Mouse (Mus musculus): ENCODE data around the gene Ccin. TPM values are rescaled to one million over a fixed set of nuclear protein-coding genes. Genes with fewer than 3 reads are reported as not detected.

The Ccin gene
- total and polyA plus RNA-seq, 3 experiments: not detected

DNA sequence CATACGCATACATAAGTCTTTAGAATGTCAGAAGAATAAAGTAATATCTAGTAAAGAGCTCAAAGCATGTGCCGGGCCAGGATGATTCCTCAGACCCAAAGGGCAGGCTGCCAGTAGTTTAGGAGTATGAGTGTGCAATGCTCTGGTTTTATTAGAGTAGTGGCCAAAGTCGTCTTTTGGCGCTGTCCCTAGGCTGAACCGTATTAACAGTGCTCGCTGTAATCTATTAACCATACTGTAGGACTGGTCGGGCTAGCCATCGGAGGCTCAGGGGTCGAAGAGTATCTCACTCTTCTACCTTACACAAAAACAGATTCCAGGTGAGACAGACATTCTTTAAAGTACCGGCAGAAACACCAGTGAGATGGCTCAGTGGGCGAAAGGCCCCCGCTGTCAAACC is 33.5 kb downstream of the Ccin start:
- in situ Hi-C loops (cut with MboI; ENCODE audit: low pct_ligation_motif_present, low pct_unique_long_range_greater_than_20kb, low sequenced_read_pairs): no loop called here
- dilution Hi-C loops (cut with MboI; ENCODE audit: extremely low pct_ligation_motif_present, extremely low pct_unique_long_range_greater_than_20kb, low sequenced_read_pairs): no loop called here

DNA sequence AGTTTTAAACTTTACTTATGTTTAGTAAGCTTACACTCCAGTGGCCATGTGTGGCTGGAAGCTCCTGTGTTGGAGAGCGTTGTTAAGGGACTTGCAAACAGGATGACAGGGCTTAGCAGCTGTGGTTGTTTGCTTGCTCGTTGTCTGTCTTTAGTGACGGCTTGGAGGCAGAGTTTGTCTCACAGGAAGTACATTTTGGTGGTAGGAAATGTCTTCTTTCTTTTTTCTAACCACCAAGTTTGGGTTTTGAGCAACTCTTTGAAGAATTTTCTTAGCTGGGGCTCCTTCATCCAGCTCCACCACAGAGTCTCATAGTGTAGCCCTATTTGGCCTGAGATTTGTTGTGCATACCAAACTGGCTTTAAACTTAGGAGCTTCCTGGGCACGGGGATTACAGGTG is 39.0 kb downstream of the Ccin start:
- Histone ChIP-seq H3K4me1 (ENCODE audit: control insufficient read depth in 1 of 2, insufficient read depth in 2 of 2) (peaks cover 0 to 31% of the 10 kb centered on the region in 2 experiments; a peak in 2 of 4 replicates), H3K27me3 (replicated peaks) (no peaks in the 10 kb centered on the region), H3K79me2 (replicated peaks; ENCODE audit: control insufficient read depth, extremely low read depth, insufficient read depth, poor library complexity, severe bottlenecking) (peaks cover 66% of the 10 kb centered on the region), H3K27ac (ENCODE audit: insufficient read depth, low read depth) (no peak overlapping the region), H3K9me3 (replicated peaks; ENCODE audit: low read length) (no peaks in the 10 kb centered on the region), H3K36me3 (replicated peaks in 1 of 2; ENCODE audit: control insufficient read depth in 1 of 2, insufficient read depth in 1 of 2, low read length in 1 of 2) (peaks cover 83 to 100% of the 10 kb centered on the region in 2 experiments), H3K9ac (ENCODE audit: insufficient read depth, low read depth) (no peak overlapping the region), H3K4me3 (replicated peaks in 1 of 3; ENCODE audit: low read depth in 2 of 3, low read length in 2 of 3, poor library complexity in 1 of 3) (no peak overlapping the region), H3K4me2 (ENCODE audit: insufficient read depth, low read depth, poor library complexity, severe bottlenecking) (no peak overlapping the region)
- dilution Hi-C loops (cut with MboI; ENCODE audit: extremely low pct_ligation_motif_present, extremely low pct_unique_long_range_greater_than_20kb, low sequenced_read_pairs): no loop called here
- in situ Hi-C loops (cut with MboI; ENCODE audit: low pct_ligation_motif_present, low pct_unique_long_range_greater_than_20kb, low sequenced_read_pairs): no loop called here
- TF ChIP-seq JUN (IDR thresholded peaks at IDR 0.05; ENCODE audit: insufficient read depth, low read depth, low read length) (no peak), SIN3A (IDR thresholded peaks at IDR 0.05; ENCODE audit: low read length) (no peak), IRF4 (IDR thresholded peaks at IDR 0.05; ENCODE audit: low read depth, low read length) (no peak), PAX5 (IDR thresholded peaks at IDR 0.05; ENCODE audit: low read length) (no peak), TBP (conservative IDR thresholded peaks at IDR 0.05; ENCODE audit: low read depth, low read length) (no peak), ZKSCAN1 (IDR thresholded peaks at IDR 0.05; ENCODE audit: borderline replicate concordance, low read depth, low read length) (no peak), MAFK (IDR thresholded peaks at IDR 0.05; ENCODE audit: insufficient replicate concordance, low read length) (no peak), MXI1 (IDR thresholded peaks at IDR 0.05; ENCODE audit: low read depth, low read length) (no peak), CTCF (conservative IDR thresholded peaks at IDR 0.05 in 1 of 2, IDR thresholded peaks at IDR 0.05 in 1 of 2; ENCODE audit: low read depth in 2 of 2, low read length in 2 of 2) (no peak), RAD21 (IDR thresholded peaks at IDR 0.05; ENCODE audit: low read depth, low read length) (no peak), POLR2AphosphoS2 (IDR thresholded peaks at IDR 0.05; ENCODE audit: low read depth, low read length) (no peak), EP300 (IDR thresholded peaks at IDR 0.05; ENCODE audit: low read length) (no peak), POLR2A (IDR thresholded peaks at IDR 0.05; ENCODE audit: low read depth, low read length) (no peak), ZMIZ1 (IDR thresholded peaks at IDR 0.05; ENCODE audit: low read depth, low read length) (no peak), ZNF384 (IDR thresholded peaks at IDR 0.05; ENCODE audit: low read depth, low read length) (no peak), JUND (conservative IDR thresholded peaks at IDR 0.05; ENCODE audit: low read depth, low read length) (no peak), TCF12 (IDR thresholded peaks at IDR 0.05; ENCODE audit: low read depth, low read length) (no peak), MEF2A (IDR thresholded peaks at IDR 0.05; ENCODE audit: borderline replicate concordance, low read depth, low read length) (no peak), KAT2A (IDR thresholded peaks at IDR 0.05; ENCODE audit: insufficient replicate concordance, low read length) (no peak), USF2 (conservative IDR thresholded peaks at IDR 0.05; ENCODE audit: low read depth, low read length) (no peak)
- no peak for DNase-seq (ENCODE audit: extremely low read depth)

More for the DNA sequence above, 33.5 kb downstream of the Ccin start:
- H3K36me3 ChIP-seq (replicated peaks in 1 of 2; ENCODE audit: control insufficient read depth in 1 of 2, insufficient read depth in 1 of 2, low read length in 1 of 2): peaks cover 35 to 74% of the 10 kb centered on the region in 2 experiments
- no peaks in the 10 kb centered on the region for H3K9me3 ChIP-seq (replicated peaks; ENCODE audit: low read length)
- H3K27ac ChIP-seq (ENCODE audit: insufficient read depth, low read depth): no peak overlapping the region
- H3K4me3 ChIP-seq (replicated peaks in 1 of 3; ENCODE audit: low read depth in 2 of 3, low read length in 2 of 3, poor library complexity in 1 of 3): no peak overlapping the region
- no peak overlapping the region for H3K9ac ChIP-seq (ENCODE audit: insufficient read depth, low read depth)
- no peak overlapping the region for H3K4me2 ChIP-seq (ENCODE audit: insufficient read depth, low read depth, poor library complexity, severe bottlenecking)
- peaks cover 84% of the 10 kb centered on the region for H3K79me2 ChIP-seq (replicated peaks; ENCODE audit: control insufficient read depth, extremely low read depth, insufficient read depth, poor library complexity, severe bottlenecking)
- peaks cover 6 to 44% of the 10 kb centered on the region in 2 experiments; a peak in 3 of 4 replicates for H3K4me1 ChIP-seq (ENCODE audit: control insufficient read depth in 1 of 2, insufficient read depth in 2 of 2)
- no peaks in the 10 kb centered on the region for H3K27me3 ChIP-seq (replicated peaks)
- no peak for DNase-seq (ENCODE audit: extremely low read depth)
- TF ChIP-seq ETS1 (conservative IDR thresholded peaks at IDR 0.05; ENCODE audit: low read depth, low read length): no peak
